Mouse (Mus musculus) embryo, embryonic 11 days (tissue): ENCODE results near the gene Olfr1360.

Experiments used
- DNase-seq: peaks from one replicate; pipeline ENCODE4 v3.0.0-alpha.2; 2015

Olfr1360 gene

GRCm38 (mm10) chr13:21677305-21677704 is at the start of gene Olfr1360:
Olfr1360 (minus strand) TSS chr13:21677405.
- no peak for DNase-seq

- DNase-seq = peak; percentile 45
Measured at GRCm38 (mm10) chr13:21722993-21723836, 46.0 kb upstream of the Olfr1360 start.

GRCm38 (mm10) chr13:21722373-21722925 is 45.2 kb upstream of the Olfr1360 start:
- peak; percentile 63 for DNase-seq

DNA sequence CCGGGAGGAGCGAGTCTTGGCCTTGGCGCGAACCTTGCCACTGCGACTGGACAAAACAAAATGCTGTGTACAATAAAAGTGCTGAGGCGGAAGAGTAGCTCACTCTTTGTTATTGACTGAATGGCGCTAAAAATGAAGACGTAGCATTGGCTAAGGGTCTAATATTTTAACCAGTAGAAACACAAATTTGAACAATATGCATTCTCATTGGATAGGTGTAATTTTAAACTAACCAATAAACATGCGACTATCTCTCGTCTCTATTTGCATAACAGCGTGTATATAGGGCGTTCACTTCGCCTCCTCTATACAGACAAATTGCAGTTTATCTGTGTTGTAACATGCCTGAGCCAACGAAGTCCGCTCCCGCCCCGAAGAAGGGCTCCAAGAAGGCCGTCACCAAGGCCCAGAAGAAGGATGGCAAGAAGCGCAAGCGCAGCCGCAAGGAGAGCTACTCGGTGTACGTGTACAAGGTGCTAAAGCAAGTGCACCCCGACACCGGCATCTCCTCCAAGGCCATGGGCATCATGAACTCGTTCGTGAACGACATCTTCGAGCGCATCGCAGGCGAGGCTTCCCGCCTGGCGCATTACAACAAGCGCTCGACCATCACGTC is 44.7 kb upstream of the Olfr1360 start, which contains the start of gene Hist1h2bm:
Hist1h2bm (plus strand) TSS at position 288 of the 616 bp plus-strand sequence.
- peak; percentile 93 for DNase-seq

GRCm38 (mm10) chr13:21721107-21721756 is 44.0 kb upstream of the Olfr1360 start:
- peak; percentile 47 for DNase-seq

- peak; percentile 54 for DNase-seq
Measured at GRCm38 (mm10) chr13:21718381-21719080, 41.3 kb upstream of the Olfr1360 start.

GRCm38 (mm10) chr13:21717397-21718357 is 40.5 kb upstream of the Olfr1360 start, which contains the start of gene Hist1h3h:
Hist1h3h (plus strand) TSS chr13:21717659.
- peak; percentile 93 for DNase-seq

- peak; percentile 74 for DNase-seq
Measured at GRCm38 (mm10) chr13:21716540-21717391, 39.6 kb upstream of the Olfr1360 start.

DNA sequence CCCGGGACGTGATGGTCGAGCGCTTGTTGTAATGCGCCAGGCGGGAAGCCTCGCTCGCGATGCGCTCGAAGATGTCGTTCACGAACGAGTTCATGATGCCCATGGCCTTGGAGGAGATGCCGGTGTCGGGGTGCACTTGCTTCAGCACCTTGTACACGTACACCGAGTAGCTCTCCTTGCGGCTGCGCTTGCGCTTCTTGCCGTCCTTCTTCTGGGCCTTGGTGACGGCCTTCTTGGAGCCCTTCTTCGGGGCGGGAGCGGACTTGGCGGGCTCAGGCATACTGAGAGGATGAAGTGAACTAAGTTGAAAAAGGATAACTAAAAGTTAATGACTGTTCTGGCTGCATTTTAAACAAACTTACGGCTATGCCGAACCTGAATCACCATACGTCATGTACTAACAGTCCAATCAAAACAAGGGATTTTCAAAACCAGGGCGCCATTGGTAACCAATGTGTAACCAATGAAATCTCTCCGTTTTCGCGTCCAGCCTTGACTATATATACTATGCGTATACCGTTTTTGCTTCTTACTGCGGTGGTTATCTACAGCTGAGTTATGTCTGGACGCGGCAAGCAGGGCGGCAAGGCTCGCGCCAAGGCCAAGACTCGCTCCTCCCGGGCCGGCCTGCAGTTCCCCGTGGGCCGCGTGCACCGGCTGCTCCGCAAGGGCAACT is 38.8 kb upstream of the Olfr1360 start, which contains the start of the genes Hist1h2bl and Hist1h2ai:
Hist1h2bl (minus strand) TSS at position 280 of the 676 bp plus-strand sequence.
Hist1h2ai (plus strand) TSS at position 559 of the 676 bp plus-strand sequence.
- peak; percentile 95 for DNase-seq

DNA sequence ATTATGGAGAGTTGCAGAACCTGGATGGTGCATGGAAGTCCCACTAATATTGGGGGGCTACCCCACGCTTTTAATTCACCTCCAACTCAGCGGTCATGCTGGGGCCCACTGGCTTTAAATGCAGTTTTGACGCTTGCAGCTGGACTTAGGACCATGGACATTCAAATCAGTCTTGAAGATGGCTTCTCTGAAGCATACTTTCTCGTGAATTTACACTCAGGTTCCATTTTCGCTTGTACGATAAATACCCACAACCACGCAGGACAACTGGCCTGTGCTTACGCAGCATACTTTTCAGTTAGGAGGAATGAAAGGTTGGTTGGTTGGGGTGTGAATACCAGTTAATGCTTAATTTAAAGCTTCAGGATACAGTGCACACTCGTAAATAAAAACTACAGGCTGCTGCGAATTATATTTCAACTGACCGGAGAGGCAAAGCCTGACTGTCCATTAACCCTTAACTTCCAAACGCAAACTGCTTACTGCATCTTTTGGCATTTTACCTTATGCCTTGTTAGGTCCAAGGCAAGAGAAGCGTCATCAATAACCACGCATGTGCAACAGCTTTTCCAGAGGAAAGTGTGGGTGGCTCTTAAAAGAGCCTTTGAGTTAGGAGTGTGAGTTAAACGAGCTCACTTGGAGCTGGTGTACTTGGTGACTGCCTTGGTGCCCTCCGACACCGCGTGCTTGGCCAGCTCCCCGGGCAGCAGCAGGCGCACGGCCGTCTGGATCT is 38.1 kb upstream of the Olfr1360 start:
- DNase-seq = peak; percentile 56

GRCm38 (mm10) chr13:21714725-21715124 is 37.5 kb upstream of the Olfr1360 start:
- peak; percentile 75 for DNase-seq

GRCm38 (mm10) chr13:21711698-21712097 is 34.5 kb upstream of the Olfr1360 start:
- DNase-seq = no peak

DNA sequence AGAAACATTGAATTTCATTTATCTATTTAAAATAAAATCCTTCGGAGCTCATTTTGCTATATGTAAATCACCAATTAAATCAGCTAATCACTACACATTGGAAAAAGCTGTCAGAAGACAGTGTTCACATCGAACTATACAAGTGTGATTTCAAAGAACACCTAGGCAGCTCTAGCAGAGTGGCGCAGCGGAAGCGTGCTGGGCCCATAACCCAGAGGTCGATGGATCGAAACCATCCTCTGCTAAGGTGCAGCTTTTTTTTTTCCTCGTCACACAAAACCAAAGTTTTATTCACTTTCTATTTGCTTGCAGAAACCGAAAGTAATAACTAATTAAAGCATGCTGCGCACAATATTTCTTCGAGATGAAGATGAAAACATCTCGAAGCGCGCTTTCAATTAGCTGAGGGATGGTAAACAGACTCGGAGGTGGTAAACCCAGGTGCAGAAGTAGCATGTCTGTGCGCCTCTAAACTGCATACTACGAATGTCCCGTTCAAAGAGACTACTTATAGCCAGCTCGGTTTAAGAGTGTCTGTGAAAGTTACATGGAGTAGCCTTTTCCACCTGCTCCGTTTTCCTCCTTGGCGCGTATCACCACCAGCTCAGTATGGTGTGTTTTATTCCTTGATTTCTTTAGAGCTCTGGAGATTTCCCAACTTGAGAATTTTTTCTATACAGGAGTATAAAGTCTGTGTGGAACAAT is 33.8 kb upstream of the Olfr1360 start:
- peak; percentile 81 for DNase-seq

DNA sequence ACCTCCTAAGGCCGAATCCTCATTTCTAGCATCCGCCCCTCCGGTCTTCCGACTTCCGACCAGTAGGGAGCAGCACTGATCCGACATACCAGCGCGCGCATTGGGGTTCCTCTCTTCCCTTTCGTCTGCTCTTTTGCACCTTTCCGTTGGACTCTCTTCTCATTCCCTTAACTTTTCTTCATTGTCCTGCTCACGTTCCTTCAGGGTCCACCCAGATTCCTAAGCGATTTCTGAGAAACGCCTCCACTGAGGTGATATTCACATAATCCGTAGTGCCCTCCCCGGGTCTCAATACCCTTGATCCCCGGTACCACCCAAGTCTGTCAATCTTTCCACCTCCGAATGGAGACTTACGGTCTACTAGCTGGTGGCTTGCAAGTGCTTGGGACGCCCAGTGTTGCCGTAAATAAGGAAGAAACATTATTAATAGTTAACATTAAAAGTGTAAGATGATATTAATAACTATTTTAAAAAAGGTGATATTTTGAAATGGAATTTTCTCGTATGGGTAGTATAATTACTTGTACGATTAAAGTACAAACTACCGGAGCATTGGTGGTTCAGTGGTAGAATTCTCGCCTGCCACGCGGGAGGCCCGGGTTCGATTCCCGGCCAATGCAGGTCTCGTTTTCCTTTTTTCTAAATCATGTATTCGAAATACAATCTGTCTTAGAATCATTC is 33.0 kb upstream of the Olfr1360 start:
- peak; percentile 91 for DNase-seq

DNA sequence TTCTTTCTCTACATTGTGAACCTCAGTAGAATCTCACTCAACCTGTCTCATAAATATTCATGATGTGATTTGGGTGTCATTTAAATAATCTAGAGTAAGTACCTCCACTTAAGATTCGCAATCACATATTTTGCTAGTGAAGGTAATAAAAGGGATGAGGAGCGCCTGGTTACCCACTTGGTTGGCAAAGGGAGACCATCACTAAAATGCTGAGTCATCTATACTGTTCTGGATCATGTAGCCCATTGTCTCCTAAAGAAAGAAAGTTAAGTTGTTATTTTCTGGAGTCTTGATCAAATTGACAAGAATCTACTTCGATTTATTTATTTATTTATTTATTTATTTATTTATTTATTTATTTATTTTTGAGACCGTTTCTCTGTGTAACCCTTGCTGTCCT is 29.5 kb upstream of the Olfr1360 start:
- no peak for DNase-seq

DNA sequence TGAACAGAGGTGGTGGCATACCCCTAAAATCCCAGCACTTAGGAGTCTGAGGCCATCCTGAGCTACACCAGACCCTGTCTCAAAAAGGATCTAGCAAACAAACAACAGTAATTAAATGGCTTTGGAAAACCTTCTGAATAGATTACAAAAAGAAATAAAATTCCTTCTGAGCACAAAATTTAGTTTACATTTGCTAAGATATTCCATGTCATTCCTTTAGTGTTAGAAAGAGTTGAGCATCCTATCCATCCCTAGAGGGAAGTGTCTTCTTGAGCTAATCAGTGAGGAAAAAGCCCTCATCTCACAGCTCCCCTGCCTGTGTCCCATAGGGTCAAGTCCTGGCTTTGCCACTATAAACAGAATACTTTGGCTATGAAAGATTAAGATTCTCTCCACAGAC is 20.6 kb upstream of the Olfr1360 start, which contains the start of gene Olfr1359:
Olfr1359 (plus strand) TSS at position 301 of the 400 bp plus-strand sequence.
- DNase-seq = no peak

DNA sequence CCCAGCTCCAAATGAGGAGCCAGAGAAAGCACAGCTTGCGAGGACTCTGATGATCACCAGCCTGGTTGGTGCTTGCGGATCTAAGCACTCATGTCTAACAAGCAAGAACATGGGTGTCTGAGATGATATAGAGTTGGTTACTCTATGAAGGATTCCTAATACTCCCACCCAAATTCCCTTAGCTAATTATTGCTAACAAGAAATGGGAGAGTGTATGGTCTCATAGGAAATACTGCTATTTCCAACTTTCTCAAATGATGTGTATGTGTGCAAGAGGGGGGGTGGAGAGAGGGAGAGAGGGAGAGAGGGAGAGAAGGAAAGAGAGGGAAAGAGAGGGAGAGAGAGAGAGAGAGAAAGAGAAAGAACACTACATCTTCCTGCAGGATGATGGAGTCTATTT is 13.9 kb downstream of the Olfr1360 start, which contains the start of gene Olfr1361:
Olfr1361 (minus strand) TSS at position 101 of the 400 bp plus-strand sequence.
- no peak for DNase-seq
